Mouse (Mus musculus): Measurements from ENCODE around the gene Pxdn. TPM values are rescaled to one million over a fixed set of nuclear protein-coding genes. Genes with fewer than 3 reads are reported as not detected.

The Pxdn gene
- polyA plus RNA-seq, 1 experiment from 2014 or later: 92.0 TPM

GRCm38 (mm10) chr12:29938376-29939041, 1.1 kb downstream of the Pxdn start:
- H3K27ac ChIP-seq (replicated peaks in 1 of 2; ENCODE audit: control insufficient read depth in 1 of 2, insufficient read depth in 1 of 2, low read depth in 2 of 2, low read length in 2 of 2): peak overlapping the region; percentile 60 to 91
- H3K36me3 ChIP-seq (ENCODE audit: control insufficient read depth, insufficient read depth, low read length): no peaks in the 10 kb centered on the region
- ATAC-seq (ENCODE audit: insufficient number of reproducible peaks, insufficient read depth, low FRiP score, low read depth): peak; percentile 57
- H3K4me3 ChIP-seq (ENCODE audit: control insufficient read depth in 1 of 2, insufficient read depth in 1 of 2, low read depth in 1 of 2, low read length in 2 of 2): peak overlapping the region; percentile 61 to 87
- H3K9me3 ChIP-seq (ENCODE audit: control insufficient read depth, low read length): no peaks in the 10 kb centered on the region
- H3K4me1 ChIP-seq (ENCODE audit: control insufficient read depth in 2 of 2, insufficient read depth in 2 of 2, low read length in 2 of 2): peaks cover 26 to 36% of the 10 kb centered on the region in 2 experiments
- H3K27me3 ChIP-seq (ENCODE audit: control insufficient read depth, insufficient read depth, low read length): no peaks in the 10 kb centered on the region
- peak overlapping the region; percentile 95 for H3K9ac ChIP-seq (ENCODE audit: low read length)
- under 1% methylated on average over 36 of the region's 40 CpGs for WGBS
- peak overlapping the region; percentile 73 for H3K4me2 ChIP-seq (ENCODE audit: low read length)

GRCm38 (mm10) chr12:29939261-29939671, 1.9 kb downstream of the Pxdn start:
- WGBS: 20% methylated on average over 8 of the region's 8 CpGs

DNA sequence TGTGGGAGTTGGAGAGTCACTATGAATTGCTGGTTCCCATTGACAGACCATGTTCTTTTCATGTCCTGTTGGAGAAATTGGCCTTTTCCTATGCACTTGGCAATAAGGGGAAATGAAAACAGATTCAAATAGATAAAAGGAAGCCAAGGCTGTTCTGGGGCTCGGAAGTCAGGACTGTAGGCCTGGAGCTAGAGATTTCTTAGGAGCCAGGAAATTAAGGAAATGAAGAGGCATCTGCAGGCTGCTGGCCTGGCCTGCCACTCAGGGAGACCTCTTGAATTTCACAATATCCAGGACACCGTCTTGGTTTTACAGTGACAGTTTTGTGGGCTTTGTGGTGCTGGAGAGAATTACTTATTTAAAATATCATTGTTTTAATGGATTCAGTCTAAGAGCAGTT, 5.0 kb downstream of the Pxdn start:
- Histone ChIP-seq H3K36me3 (ENCODE audit: control insufficient read depth, insufficient read depth, low read length) (no peaks in the 10 kb centered on the region), H3K4me2 (ENCODE audit: low read length) (no peak overlapping the region), H3K27ac (replicated peaks in 1 of 2; ENCODE audit: control insufficient read depth in 1 of 2, insufficient read depth in 1 of 2, low read depth in 2 of 2, low read length in 2 of 2) (no peak overlapping the region; a peak in 1 of 4 replicates), H3K9ac (ENCODE audit: low read length) (no peak overlapping the region), H3K4me1 (ENCODE audit: control insufficient read depth in 2 of 2, insufficient read depth in 2 of 2, low read length in 2 of 2) (peaks cover 33 to 54% of the 10 kb centered on the region in 2 experiments), H3K27me3 (ENCODE audit: control insufficient read depth, insufficient read depth, low read length) (no peaks in the 10 kb centered on the region), H3K9me3 (ENCODE audit: control insufficient read depth, low read length) (no peaks in the 10 kb centered on the region), H3K4me3 (ENCODE audit: control insufficient read depth in 1 of 2, insufficient read depth in 1 of 2, low read depth in 1 of 2, low read length in 2 of 2) (no peak overlapping the region)
- no peak for ATAC-seq (ENCODE audit: insufficient number of reproducible peaks, insufficient read depth, low FRiP score, low read depth)
- WGBS: 68% methylated on average over 2 of the region's 2 CpGs

More at GRCm38 (mm10) chr12:29939261-29939671, 1.9 kb downstream of the Pxdn start:
- Histone ChIP-seq H3K4me2 (ENCODE audit: low read length) (peak overlapping the region; percentile 73), H3K36me3 (ENCODE audit: control insufficient read depth, insufficient read depth, low read length) (no peaks in the 10 kb centered on the region), H3K27ac (replicated peaks in 1 of 2; ENCODE audit: control insufficient read depth in 1 of 2, insufficient read depth in 1 of 2, low read depth in 2 of 2, low read length in 2 of 2) (peak overlapping the region; percentile 60 to 91), H3K4me3 (ENCODE audit: control insufficient read depth in 1 of 2, insufficient read depth in 1 of 2, low read depth in 1 of 2, low read length in 2 of 2) (peak overlapping the region; percentile 61 to 87), H3K9me3 (ENCODE audit: control insufficient read depth, low read length) (no peaks in the 10 kb centered on the region), H3K27me3 (ENCODE audit: control insufficient read depth, insufficient read depth, low read length) (no peaks in the 10 kb centered on the region), H3K4me1 (ENCODE audit: control insufficient read depth in 2 of 2, insufficient read depth in 2 of 2, low read length in 2 of 2) (peaks cover 27 to 41% of the 10 kb centered on the region in 2 experiments), H3K9ac (ENCODE audit: low read length) (peak overlapping the region; percentile 95)
- ATAC-seq (ENCODE audit: insufficient number of reproducible peaks, insufficient read depth, low FRiP score, low read depth): no peak

GRCm38 (mm10) chr12:29944650-29945049, 7.2 kb downstream of the Pxdn start:
- Histone ChIP-seq H3K9me3 (ENCODE audit: control insufficient read depth, low read length) (no peaks in the 10 kb centered on the region), H3K36me3 (ENCODE audit: control insufficient read depth, insufficient read depth, low read length) (0 out of 2 replicates have a peak, but pooled peaks cover 5% of the 10 kb centered on the region), H3K27me3 (ENCODE audit: control insufficient read depth, insufficient read depth, low read length) (no peaks in the 10 kb centered on the region), H3K4me3 (ENCODE audit: control insufficient read depth in 1 of 2, insufficient read depth in 1 of 2, low read depth in 1 of 2, low read length in 2 of 2) (no peak overlapping the region), H3K9ac (ENCODE audit: low read length) (no peak overlapping the region), H3K4me1 (ENCODE audit: control insufficient read depth in 2 of 2, insufficient read depth in 2 of 2, low read length in 2 of 2) (peaks cover 33 to 62% of the 10 kb centered on the region in 2 experiments), H3K4me2 (ENCODE audit: low read length) (no peak overlapping the region), H3K27ac (replicated peaks in 1 of 2; ENCODE audit: control insufficient read depth in 1 of 2, insufficient read depth in 1 of 2, low read depth in 2 of 2, low read length in 2 of 2) (no peak overlapping the region)
- 72% methylated on average over 3 of the region's 3 CpGs for WGBS
- no peak for ATAC-seq (ENCODE audit: insufficient number of reproducible peaks, insufficient read depth, low FRiP score, low read depth)

GRCm38 (mm10) chr12:29945182-29945743, 7.9 kb downstream of the Pxdn start:
- Histone ChIP-seq H3K4me1 (ENCODE audit: control insufficient read depth in 2 of 2, insufficient read depth in 2 of 2, low read length in 2 of 2) (peaks cover 33 to 55% of the 10 kb centered on the region in 2 experiments), H3K27me3 (ENCODE audit: control insufficient read depth, insufficient read depth, low read length) (no peaks in the 10 kb centered on the region), H3K36me3 (ENCODE audit: control insufficient read depth, insufficient read depth, low read length) (0 out of 2 replicates have a peak, but pooled peaks cover 5% of the 10 kb centered on the region), H3K27ac (replicated peaks in 1 of 2; ENCODE audit: control insufficient read depth in 1 of 2, insufficient read depth in 1 of 2, low read depth in 2 of 2, low read length in 2 of 2) (no peak overlapping the region), H3K4me2 (ENCODE audit: low read length) (no peak overlapping the region), H3K4me3 (ENCODE audit: control insufficient read depth in 1 of 2, insufficient read depth in 1 of 2, low read depth in 1 of 2, low read length in 2 of 2) (no peak overlapping the region), H3K9ac (ENCODE audit: low read length) (no peak overlapping the region), H3K9me3 (ENCODE audit: control insufficient read depth, low read length) (no peaks in the 10 kb centered on the region)
- no peak for ATAC-seq (ENCODE audit: insufficient number of reproducible peaks, insufficient read depth, low FRiP score, low read depth)
- 73% methylated on average over 6 of the region's 6 CpGs for WGBS

DNA sequence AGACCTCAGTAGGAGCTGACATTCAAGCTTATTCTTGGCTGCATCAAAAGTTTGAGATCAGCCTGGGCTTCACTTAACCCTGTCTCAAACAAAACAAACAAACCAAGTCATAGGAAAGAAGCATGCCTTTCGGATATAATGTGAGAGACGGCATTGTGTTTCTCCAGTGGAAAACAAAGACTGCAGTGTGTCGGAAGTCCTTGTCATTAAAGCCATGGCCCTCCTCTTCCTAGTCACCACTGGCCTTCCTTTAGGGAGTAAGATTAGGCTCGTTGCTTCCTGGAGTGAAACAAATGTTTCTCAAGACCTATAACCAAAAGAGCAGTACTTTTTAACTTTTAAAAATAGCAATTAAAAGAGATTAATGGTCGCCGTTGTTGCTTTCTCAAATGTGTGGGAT, 13.6 kb downstream of the Pxdn start:
- 58% methylated on average over 6 of the region's 6 CpGs for WGBS
- no peak overlapping the region for H3K4me3 ChIP-seq (ENCODE audit: control insufficient read depth in 1 of 2, insufficient read depth in 1 of 2, low read depth in 1 of 2, low read length in 2 of 2)
- 0 out of 2 replicates have a peak, but pooled peaks cover 5% of the 10 kb centered on the region for H3K36me3 ChIP-seq (ENCODE audit: control insufficient read depth, insufficient read depth, low read length)
- H3K27ac ChIP-seq (replicated peaks in 1 of 2; ENCODE audit: control insufficient read depth in 1 of 2, insufficient read depth in 1 of 2, low read depth in 2 of 2, low read length in 2 of 2): peak overlapping the region; percentile 66 to 81
- no peaks in the 10 kb centered on the region for H3K27me3 ChIP-seq (ENCODE audit: control insufficient read depth, insufficient read depth, low read length)
- ATAC-seq (ENCODE audit: insufficient number of reproducible peaks, insufficient read depth, low FRiP score, low read depth): no peak
- H3K4me1 ChIP-seq (ENCODE audit: control insufficient read depth in 2 of 2, insufficient read depth in 2 of 2, low read length in 2 of 2): peaks cover 37 to 49% of the 10 kb centered on the region in 2 experiments
- no peak overlapping the region for H3K9ac ChIP-seq (ENCODE audit: low read length)
- no peaks in the 10 kb centered on the region for H3K9me3 ChIP-seq (ENCODE audit: control insufficient read depth, low read length)
- H3K4me2 ChIP-seq (ENCODE audit: low read length): 0 out of 2 replicates have a peak overlapping the region, but pooled peaks have one; percentile 18

DNA sequence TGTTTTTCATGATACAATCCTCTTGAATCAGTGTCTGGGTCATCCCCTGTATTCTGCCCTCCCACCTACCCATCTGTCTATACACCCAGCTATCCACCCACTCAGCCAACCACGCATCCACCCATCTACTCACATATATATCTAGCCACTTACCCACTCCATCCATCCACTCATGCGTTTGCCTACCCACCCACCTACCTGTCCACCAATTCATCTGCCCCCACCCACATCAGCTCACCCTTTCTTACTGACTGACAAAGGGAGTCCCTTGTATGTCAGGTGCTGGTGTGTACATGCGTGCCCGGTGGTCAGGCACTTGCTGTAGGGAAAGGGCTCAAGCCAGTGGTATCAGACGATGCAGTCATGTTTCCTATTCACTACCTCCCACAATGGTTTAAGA, 14.1 kb downstream of the Pxdn start:
- Histone ChIP-seq H3K27me3 (ENCODE audit: control insufficient read depth, insufficient read depth, low read length) (no peaks in the 10 kb centered on the region), H3K4me3 (ENCODE audit: control insufficient read depth in 1 of 2, insufficient read depth in 1 of 2, low read depth in 1 of 2, low read length in 2 of 2) (no peak overlapping the region), H3K27ac (replicated peaks in 1 of 2; ENCODE audit: control insufficient read depth in 1 of 2, insufficient read depth in 1 of 2, low read depth in 2 of 2, low read length in 2 of 2) (peak overlapping the region; percentile 13 to 81), H3K4me1 (ENCODE audit: control insufficient read depth in 2 of 2, insufficient read depth in 2 of 2, low read length in 2 of 2) (peaks cover 37 to 49% of the 10 kb centered on the region in 2 experiments), H3K4me2 (ENCODE audit: low read length) (peak overlapping the region; percentile 18; the same call in 1 of the 2 replicates), H3K9ac (ENCODE audit: low read length) (no peak overlapping the region; the same call in 1 of the 2 replicates), H3K9me3 (ENCODE audit: control insufficient read depth, low read length) (no peaks in the 10 kb centered on the region), H3K36me3 (ENCODE audit: control insufficient read depth, insufficient read depth, low read length) (0 out of 2 replicates have a peak, but pooled peaks cover 5% of the 10 kb centered on the region)
- ATAC-seq (ENCODE audit: insufficient number of reproducible peaks, insufficient read depth, low FRiP score, low read depth): no peak
- WGBS: 62% methylated on average over 5 of the region's 5 CpGs
